Mouse (Mus musculus) C2C12 (cell line): ENCODE data around the gene Ap1b1. TPM values are rescaled to one million over a fixed set of nuclear protein-coding genes. Genes with fewer than 3 reads are reported as not detected.

ENCODE experiments used
- H3K27me3 ChIP-seq: one replicate; pipeline ENCODE4 v1.6.1; 2011; ENCODE audit not compliant: control insufficient read depth, insufficient read depth, insufficient read length
- H3K36me3 ChIP-seq: one replicate; pipeline ENCODE4 v1.6.1; 2011; ENCODE audit not compliant: control insufficient read depth, insufficient read depth
- H3K4me3 ChIP-seq: one replicate; pipeline ENCODE4 v1.5.1; 2011; ENCODE audit warnings: mild to moderate bottlenecking, control low read depth; ENCODE audit not compliant: poor library complexity, insufficient read depth, severe bottlenecking
- H3K79me2 ChIP-seq: one replicate; pipeline ENCODE4 v1.6.1; 2011; ENCODE audit not compliant: control insufficient read depth, insufficient read depth
- H3K79me3 ChIP-seq: one replicate; pipeline ENCODE4 v1.6.1; 2011; ENCODE audit warnings: low read depth, control low read depth
- H3ac ChIP-seq: one replicate; pipeline ENCODE3; 2011; ENCODE audit warnings: low read depth; ENCODE audit not compliant: control insufficient read depth, insufficient read length
- CEBPB ChIP-seq: IDR thresholded peaks from one replicate; pipeline ENCODE4 v1.6.1; 2011; ENCODE audit warnings: low read depth, mild to moderate bottlenecking, control low read depth, moderate library complexity
- CTCF ChIP-seq: IDR thresholded peaks from one replicate; pipeline ENCODE4 v1.5.1; 2011; ENCODE audit not compliant: control insufficient read depth, insufficient read depth, insufficient read length
- FOSL1 ChIP-seq: IDR thresholded peaks from one replicate; pipeline ENCODE4 v1.8.0; 2011; ENCODE audit warnings: mild to moderate bottlenecking, low read length; ENCODE audit not compliant: poor library complexity, insufficient read depth, severe bottlenecking
- MAX ChIP-seq: IDR thresholded peaks from one replicate; pipeline ENCODE4 v1.6.1; 2011; ENCODE audit warnings: mild to moderate bottlenecking, control low read depth
- MYOD1 ChIP-seq: IDR thresholded peaks from one replicate; pipeline ENCODE4 v1.6.1; 2011; ENCODE audit warnings: low read depth; ENCODE audit not compliant: control insufficient read depth, insufficient read length
- MYOG ChIP-seq: IDR thresholded peaks from one replicate; pipeline ENCODE4 v1.6.1; 2011; ENCODE audit not compliant: control insufficient read depth, insufficient read length; ENCODE audit errors: extremely low read depth
- USF1 ChIP-seq: IDR thresholded peaks from one replicate; pipeline ENCODE4 v1.6.1; 2011; ENCODE audit warnings: low read depth, mild to moderate bottlenecking, control low read depth, moderate library complexity
- polyA plus RNA-seq: library from polyadenylated mRNA; unstranded; fragments of >200 nt; fragmentation: generic; extraction: Trizol; gene quantifications from one replicate; pipeline ENCODE4 v1.2.1, GENCODE M21; 2012; ENCODE audit warnings: missing spikeins

Gene Ap1b1
- polyA plus RNA-seq, 1 experiment, result 40.9 TPM

DNA sequence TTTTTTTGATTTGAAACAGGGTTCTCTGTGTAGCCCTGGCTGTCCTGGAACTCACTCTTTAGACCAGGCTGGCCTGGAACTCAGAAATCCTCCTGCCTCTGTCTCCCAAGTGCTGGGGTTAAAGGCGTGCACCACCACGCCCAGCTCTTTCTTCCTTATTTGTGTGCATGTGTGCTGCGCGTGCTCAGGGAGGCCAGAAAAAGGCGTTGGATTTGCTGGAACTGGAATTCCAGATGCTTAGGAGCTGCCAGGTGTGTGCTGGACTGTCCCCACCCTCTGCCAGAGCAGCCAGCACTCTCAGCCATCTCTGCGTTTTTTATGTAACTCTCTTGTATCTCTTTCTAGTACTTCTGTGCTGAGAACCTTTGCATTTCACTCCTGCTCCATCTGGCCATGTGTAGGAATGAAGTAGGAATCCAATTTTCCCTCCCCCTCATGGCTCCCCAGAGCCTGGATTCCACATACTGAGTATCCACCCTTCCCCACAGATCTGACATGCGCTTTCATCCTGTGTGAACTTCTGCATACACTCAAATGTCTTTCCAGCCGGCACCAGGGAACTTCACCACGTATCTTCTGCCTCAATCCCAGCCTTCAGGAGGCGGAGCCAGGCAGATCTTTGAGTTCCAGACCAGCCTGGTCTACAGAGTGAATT, 65.7 kb downstream of the Ap1b1 start:
- Histone ChIP-seq H3ac (no peak overlapping the region), H3K79me2 (no peaks in the 10 kb centered on the region), H3K27me3 (no peaks in the 10 kb centered on the region), H3K36me3 (no peaks in the 10 kb centered on the region), H3K4me3 (no peak overlapping the region), H3K79me3 (no peaks in the 10 kb centered on the region)
- no peak for TF ChIP-seq MYOG

- Histone ChIP-seq H3K79me2 (no peaks in the 10 kb centered on the region), H3K79me3 (no peaks in the 10 kb centered on the region), H3K4me3 (no peak overlapping the region), H3K36me3 (no peaks in the 10 kb centered on the region), H3ac (no peak overlapping the region), H3K27me3 (no peaks in the 10 kb centered on the region)
- no peak for TF ChIP-seq MYOG
- no peak for TF ChIP-seq FOSL1
- no peak for TF ChIP-seq MAX
- no peak for TF ChIP-seq USF1
- TF ChIP-seq CEBPB, result no peak
- TF ChIP-seq CTCF, result no peak
- no peak for TF ChIP-seq MYOD1
Observed at GRCm38 (mm10) chr11:5054151-5054550, 67.5 kb downstream of the Ap1b1 start.

GRCm38 (mm10) chr11:5054874-5055273, 68.2 kb downstream of the Ap1b1 start:
- Histone ChIP-seq H3K4me3 (no peak overlapping the region), H3K27me3 (no peaks in the 10 kb centered on the region), H3ac (no peak overlapping the region), H3K79me2 (no peaks in the 10 kb centered on the region), H3K36me3 (peaks cover 2% of the 10 kb centered on the region), H3K79me3 (no peaks in the 10 kb centered on the region)
- TF ChIP-seq FOSL1 (no peak), MYOD1 (no peak), USF1 (no peak), CEBPB (no peak), CTCF (no peak), MAX (no peak)

DNA sequence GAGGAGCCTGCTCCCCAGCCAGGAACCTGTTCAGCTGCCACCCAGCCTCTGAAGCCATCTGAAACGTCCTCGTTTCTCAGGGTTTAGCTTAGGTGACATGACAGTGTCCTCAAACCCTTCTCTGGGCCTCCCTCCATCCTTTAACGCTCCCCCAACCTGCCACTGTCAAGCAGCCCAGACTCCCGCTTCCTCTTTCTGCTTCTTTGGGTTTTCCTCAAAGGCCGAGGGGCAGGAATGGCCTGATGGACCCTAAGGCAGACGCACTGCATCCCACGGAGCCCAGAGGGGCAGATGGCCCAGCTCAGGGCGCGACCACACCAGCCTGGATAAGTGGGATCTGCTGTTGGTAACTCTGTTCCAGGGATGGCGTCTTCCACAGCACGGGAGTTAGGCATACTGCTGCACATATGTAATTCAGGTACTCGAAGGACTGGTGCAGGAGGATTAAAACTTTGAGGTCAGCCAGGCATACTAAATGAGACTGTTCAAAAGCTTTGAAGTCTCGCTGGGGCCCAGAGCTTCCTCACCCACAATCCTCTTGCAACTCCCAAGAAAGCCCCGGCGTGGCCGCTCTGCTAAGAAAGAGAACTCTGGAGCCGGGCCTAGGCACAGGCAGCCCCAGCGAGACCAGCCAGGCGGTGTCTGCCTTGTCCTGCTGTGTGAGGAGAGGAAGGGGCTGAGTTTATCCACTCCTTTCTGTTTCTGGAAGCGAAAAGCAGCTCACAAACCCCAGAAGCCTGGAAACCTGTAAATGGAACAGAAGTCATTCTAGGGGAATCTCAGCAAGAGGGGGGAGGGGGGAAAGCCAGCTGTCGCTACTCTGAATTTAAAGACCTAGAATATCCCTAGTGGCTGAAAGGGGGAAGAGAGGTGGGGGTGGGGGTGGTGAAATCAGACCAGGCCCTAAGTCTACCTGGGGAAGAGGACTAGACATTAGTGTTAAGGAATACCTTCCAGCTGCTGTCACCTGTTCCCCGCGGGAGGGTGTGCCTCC, 69.6 kb downstream of the Ap1b1 start:
- Histone ChIP-seq H3K36me3 (peaks cover 13% of the 10 kb centered on the region), H3K79me2 (no peaks in the 10 kb centered on the region), H3K4me3 (no peak overlapping the region), H3K27me3 (no peaks in the 10 kb centered on the region), H3K79me3 (no peaks in the 10 kb centered on the region), H3ac (no peak overlapping the region)
- no peak for TF ChIP-seq USF1
- TF ChIP-seq CEBPB, result no peak
- TF ChIP-seq MYOD1, result no peak
- no peak for TF ChIP-seq CTCF
- TF ChIP-seq FOSL1, result no peak
- no peak for TF ChIP-seq MYOG
- no peak for TF ChIP-seq MAX

DNA sequence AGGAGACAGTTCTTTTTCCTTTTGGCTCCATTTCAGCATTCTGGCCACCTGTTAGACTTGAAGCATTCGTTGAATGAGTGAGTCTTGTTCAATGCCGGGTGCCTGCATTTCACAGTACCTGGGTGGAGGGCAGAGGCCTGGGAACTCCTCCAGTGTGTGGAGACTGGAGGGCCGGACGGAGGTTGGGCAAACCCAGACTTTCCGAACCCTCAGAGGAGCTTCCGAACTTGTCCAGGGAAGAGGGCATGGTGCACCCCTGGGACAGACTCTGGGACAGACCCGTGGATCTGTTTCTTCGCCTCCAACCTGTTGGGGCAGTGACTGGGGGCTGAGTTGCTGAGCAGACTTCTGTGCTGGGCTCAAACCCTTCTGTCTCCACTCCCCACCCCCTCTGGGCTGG, 70.4 kb downstream of the Ap1b1 start:
- H3K79me3 ChIP-seq, result no peaks in the 10 kb centered on the region
- H3K27me3 ChIP-seq, result no peaks in the 10 kb centered on the region
- H3K79me2 ChIP-seq, result peaks cover 2% of the 10 kb centered on the region
- no peak overlapping the region for H3K4me3 ChIP-seq
- peaks cover 13% of the 10 kb centered on the region for H3K36me3 ChIP-seq
- no peak overlapping the region for H3ac ChIP-seq
- TF ChIP-seq CTCF (no peak), USF1 (no peak), FOSL1 (no peak), MAX (no peak), MYOG (no peak), MYOD1 (no peak), CEBPB (no peak)

DNA sequence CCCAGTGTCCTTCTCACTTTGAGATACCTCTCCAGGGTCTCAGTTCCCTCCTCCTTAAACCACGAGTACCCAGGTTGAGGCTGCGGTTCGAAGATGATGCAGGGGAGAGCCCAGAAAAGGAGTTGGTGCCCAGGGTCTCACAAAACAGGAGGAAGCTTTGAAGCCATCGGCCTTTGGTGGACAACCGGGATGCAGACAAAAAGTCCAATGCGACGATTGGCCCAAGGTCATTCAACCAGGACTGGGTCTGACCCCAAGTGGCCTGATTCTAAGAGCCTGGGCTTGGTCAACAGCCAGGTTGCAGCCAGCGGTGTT, 70.9 kb downstream of the Ap1b1 start:
- no peak overlapping the region for H3K4me3 ChIP-seq
- no peaks in the 10 kb centered on the region for H3K27me3 ChIP-seq
- TF ChIP-seq CTCF (no peak), FOSL1 (no peak), MAX (no peak), USF1 (no peak), MYOG (no peak), MYOD1 (no peak), CEBPB (no peak)

More for the DNA sequence above, 70.9 kb downstream of the Ap1b1 start:
- Histone ChIP-seq H3ac (no peak overlapping the region), H3K36me3 (peaks cover 15% of the 10 kb centered on the region), H3K79me3 (peaks cover 1% of the 10 kb centered on the region), H3K79me2 (peaks cover 6% of the 10 kb centered on the region)
